Mouse (Mus musculus): ENCODE data around the gene Glyr1.

- TF ChIP-seq USF1 (IDR thresholded peaks at IDR 0.05; ENCODE audit: low read depth) (no peak), CTCF (IDR thresholded peaks at IDR 0.05; ENCODE audit: control insufficient read depth, insufficient read depth, insufficient read length) (no peak), MYOG (IDR thresholded peaks at IDR 0.05; ENCODE audit: control insufficient read depth, extremely low read depth, insufficient read length) (no peak), CEBPB (IDR thresholded peaks at IDR 0.05; ENCODE audit: low read depth) (no peak), MAX (IDR thresholded peaks at IDR 0.05) (no peak), FOSL1 (IDR thresholded peaks at IDR 0.05; ENCODE audit: insufficient read depth, low read length, poor library complexity, severe bottlenecking) (no peak), MYOD1 (IDR thresholded peaks at IDR 0.05; ENCODE audit: control insufficient read depth, insufficient read length, low read depth) (no peak)
These were observed 24.7 kb upstream of the Glyr1 start for GRCm38 (mm10) chr16:5074341-5074740.
